Mouse (Mus musculus) liver, embryonic 14.5 days (tissue): ENCODE measurements around the gene Shisa4.

Experiments
- CTCF ChIP-seq: IDR thresholded peaks from 2 replicates; pipeline ENCODE4 v1.5.1; 2016; ENCODE audit warnings: antibody characterized with exemption, low read depth, control low read depth
- EP300 ChIP-seq: IDR thresholded peaks from 2 replicates; pipeline ENCODE4 v1.6.1; 2016; ENCODE audit warnings: antibody characterized with exemption, low read depth

- TF ChIP-seq CTCF, result no peak
- TF ChIP-seq EP300, result no peak
These were observed 28.1 kb downstream of the Shisa4 start for GRCm38 (mm10) chr1:135346891-135347290.
